Comparison of ENCODE assay signal across 8 mouse cellular contexts in the genomic region with DNA sequence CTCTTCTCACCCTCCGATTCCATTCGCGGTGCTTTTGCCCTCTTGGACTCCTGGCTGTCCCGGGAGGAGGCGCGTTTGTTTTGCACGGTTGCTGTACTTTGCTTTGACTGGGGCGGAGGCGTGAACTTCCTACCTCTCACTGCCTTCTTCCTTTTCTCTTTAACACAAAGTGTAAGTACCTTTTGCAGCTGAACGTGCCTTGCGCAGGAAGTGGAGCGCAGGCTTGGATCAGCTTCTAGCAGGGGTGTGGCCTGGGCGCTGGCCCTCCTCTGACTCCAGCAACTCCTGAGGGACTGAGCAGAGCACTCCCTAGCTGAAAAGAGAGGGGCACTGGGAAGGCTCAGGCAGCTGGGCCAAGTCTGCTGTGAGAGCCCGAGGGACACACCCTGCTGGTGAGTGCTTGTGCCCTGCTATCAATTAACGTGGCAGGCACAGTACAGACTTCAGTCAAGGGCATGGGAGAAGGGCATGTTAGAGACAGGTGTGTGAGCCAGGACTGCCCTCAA. TPM values are rescaled to one million over a fixed set of nuclear protein-coding genes. Genes with fewer than 3 reads are reported as not detected.
DNase-seq lines count a peak whose midpoint lies in the region; ATAC-seq and TF ChIP-seq lines count a peak whose summit lies in the region.

Gene Zc3h12d (plus strand): TSS at position 300 of the 506 bp plus-strand sequence.

- peak within 1 kb of the TSS; percentile 61 for H3K9ac ChIP-seq in embryonic facial prominence, embryonic 13.5 days
- H3K9ac ChIP-seq in hindbrain, embryonic 12.5 days: no peak within 1 kb of the TSS
- peak within 1 kb of the TSS; percentile 39 for H3K9ac ChIP-seq in limb, embryonic 13.5 days
- H3K9ac ChIP-seq in midbrain, embryonic 11.5 days (ENCODE audit: low read length): peak within 1 kb of the TSS; percentile 39; the same call in 1 of the 2 replicates
- peak within 1 kb of the TSS; percentile 27; the same call in 1 of the 2 replicates for H3K9ac ChIP-seq in stomach, postnatal 0 days (ENCODE audit: low read length)

- no peaks in the 10 kb centered on the region for H3K36me3 ChIP-seq in embryonic facial prominence, embryonic 13.5 days
- no peaks in the 10 kb centered on the region for H3K36me3 ChIP-seq in hindbrain, embryonic 12.5 days
- no peaks in the 10 kb centered on the region for H3K36me3 ChIP-seq in limb, embryonic 13.5 days
- no peaks in the 10 kb centered on the region for H3K36me3 ChIP-seq in midbrain, embryonic 11.5 days (ENCODE audit: control insufficient read depth, insufficient read depth, low read length)
- H3K36me3 ChIP-seq in stomach, postnatal 0 days (ENCODE audit: control insufficient read depth, insufficient read depth, low read length): no peaks in the 10 kb centered on the region

- peak within 1 kb of the TSS; percentile 60 for H3K4me2 ChIP-seq in embryonic facial prominence, embryonic 13.5 days
- H3K4me2 ChIP-seq in hindbrain, embryonic 12.5 days (replicated peaks): peak within 1 kb of the TSS; percentile 27
- peak within 1 kb of the TSS; percentile 63 for H3K4me2 ChIP-seq in limb, embryonic 13.5 days (replicated peaks)
- peak within 1 kb of the TSS; percentile 22; the same call in 1 of the 2 replicates for H3K4me2 ChIP-seq in midbrain, embryonic 11.5 days
- peak within 1 kb of the TSS; percentile 59 for H3K4me2 ChIP-seq in stomach, postnatal 0 days (replicated peaks; ENCODE audit: low read depth)

- no peak within 1 kb of the TSS for H3K27ac ChIP-seq in embryonic facial prominence, embryonic 13.5 days
- H3K27ac ChIP-seq in hindbrain, embryonic 12.5 days: no peak within 1 kb of the TSS
- H3K27ac ChIP-seq in limb, embryonic 13.5 days: no peak within 1 kb of the TSS
- no peak within 1 kb of the TSS for H3K27ac ChIP-seq in midbrain, embryonic 11.5 days (ENCODE audit: low read depth, low read length)
- 0 out of 2 replicates have a peak within 1 kb of the TSS, but pooled peaks have one; percentile 4 for H3K27ac ChIP-seq in stomach, postnatal 0 days (replicated peaks)

- H3K4me3 ChIP-seq in embryonic facial prominence, embryonic 13.5 days: peak within 1 kb of the TSS; percentile 34
- H3K4me3 ChIP-seq in hindbrain, embryonic 12.5 days: no peak within 1 kb of the TSS
- peak within 1 kb of the TSS; percentile 33 for H3K4me3 ChIP-seq in limb, embryonic 13.5 days
- H3K4me3 ChIP-seq in midbrain, embryonic 11.5 days (ENCODE audit: low read depth, low read length): no peak within 1 kb of the TSS
- peak within 1 kb of the TSS; percentile 24 for H3K4me3 ChIP-seq in stomach, postnatal 0 days (ENCODE audit: low read depth, low read length)

- 3% methylated on average over 15 of the region's 15 CpGs for WGBS in embryonic facial prominence, embryonic 13.5 days
- WGBS in hindbrain, embryonic 12.5 days: 6% methylated on average over 15 of the region's 15 CpGs
- 5% methylated on average over 15 of the region's 15 CpGs for WGBS in limb, embryonic 13.5 days
- 5% methylated on average over 15 of the region's 15 CpGs for WGBS in midbrain, embryonic 11.5 days
- 2% methylated on average over 15 of the region's 15 CpGs for WGBS in stomach, postnatal 0 days

- DNase-seq in ZHBTc4 (ENCODE audit: low read depth, low spot score): peak; percentile 65
- peak; percentile 83 for DNase-seq in midbrain, embryonic 11.5 days (ENCODE audit: low spot score, missing footprints)
- DNase-seq in stomach, postnatal 0 days (ENCODE audit: low spot score): peak; percentile 72
- no peak for DNase-seq in frontal cortex, postnatal 14 days (ENCODE audit: low spot score in 2 of 2)
- DNase-seq in urinary bladder, adult 2 months (ENCODE audit: low spot score): no peak

- no peak for TF ChIP-seq EP300 in stomach, postnatal 0 days (optimal IDR thresholded peaks at IDR 0.05)

- H3K27me3 ChIP-seq in embryonic facial prominence, embryonic 13.5 days: no peaks in the 10 kb centered on the region
- no peaks in the 10 kb centered on the region for H3K27me3 ChIP-seq in hindbrain, embryonic 12.5 days
- H3K27me3 ChIP-seq in limb, embryonic 13.5 days: 0 out of 2 replicates have a peak, but pooled peaks cover 3% of the 10 kb centered on the region
- no peaks in the 10 kb centered on the region for H3K27me3 ChIP-seq in midbrain, embryonic 11.5 days (ENCODE audit: control insufficient read depth, insufficient read depth, low read length)
- H3K27me3 ChIP-seq in stomach, postnatal 0 days (ENCODE audit: control insufficient read depth, insufficient read depth, low read length): no peaks in the 10 kb centered on the region

- no peak for ATAC-seq in embryonic facial prominence, embryonic 13.5 days (ENCODE audit: insufficient number of reproducible peaks, insufficient read depth, low FRiP score, low TSS enrichment, low read depth)
- ATAC-seq in hindbrain, embryonic 12.5 days (ENCODE audit: low FRiP score): peak; percentile 63; the same call in 1 of the 2 replicates
- ATAC-seq in limb, embryonic 13.5 days (ENCODE audit: low FRiP score, low read depth): peak; percentile 52
- ATAC-seq in midbrain, embryonic 11.5 days (ENCODE audit: low FRiP score): peak; percentile 58
- peak; percentile 88 for ATAC-seq in stomach, postnatal 0 days (ENCODE audit: low FRiP score, low TSS enrichment)

- TF ChIP-seq CTCF in stomach, postnatal 0 days (IDR thresholded peaks at IDR 0.05; ENCODE audit: low read depth): peak; percentile 32

- H3K4me1 ChIP-seq in embryonic facial prominence, embryonic 13.5 days: peaks cover 13% of the 10 kb centered on the region
- H3K4me1 ChIP-seq in hindbrain, embryonic 12.5 days: peaks cover 8% of the 10 kb centered on the region; the same call in 1 of the 2 replicates
- peaks cover 9% of the 10 kb centered on the region for H3K4me1 ChIP-seq in limb, embryonic 13.5 days
- H3K4me1 ChIP-seq in midbrain, embryonic 11.5 days (ENCODE audit: control insufficient read depth, insufficient read depth, low read length): no peaks in the 10 kb centered on the region; the same call in 1 of the 2 replicates
- H3K4me1 ChIP-seq in stomach, postnatal 0 days (replicated peaks; ENCODE audit: control insufficient read depth, insufficient read depth): 0 out of 2 replicates have a peak, but pooled peaks cover 3% of the 10 kb centered on the region

- H3K9me3 ChIP-seq in embryonic facial prominence, embryonic 13.5 days: no peaks in the 10 kb centered on the region
- H3K9me3 ChIP-seq in hindbrain, embryonic 12.5 days (replicated peaks): no peaks in the 10 kb centered on the region
- no peaks in the 10 kb centered on the region for H3K9me3 ChIP-seq in limb, embryonic 13.5 days
- H3K9me3 ChIP-seq in midbrain, embryonic 11.5 days (ENCODE audit: control insufficient read depth, low read length): no peaks in the 10 kb centered on the region
- no peaks in the 10 kb centered on the region for H3K9me3 ChIP-seq in stomach, postnatal 0 days (ENCODE audit: control insufficient read depth, low read length)

RNA-seq across cellular contexts. Expression of gene Zc3h12d, which starts in this region (rescaled TPM):
- 0.13 and 0.18 TPM in 2 replicates for polyA plus RNA-seq in embryonic facial prominence, embryonic 13.5 days (2015; fragmentation: Nextera tagmentation; extraction: Ambion mirVana)
- 0.19 and 0.25 TPM in 2 replicates for polyA plus RNA-seq in hindbrain, embryonic 12.5 days (2016; fragmentation: Nextera tagmentation; extraction: Ambion mirVana)
- 0.41 TPM in 2 replicates for polyA plus RNA-seq in limb, embryonic 13.5 days (2015; fragmentation: Nextera tagmentation; extraction: Ambion mirVana)
- polyA plus RNA-seq in midbrain, embryonic 11.5 days (2014; fragmentation: Nextera tagmentation; extraction: Ambion mirVana): not detected in 2 replicates
- 0.17 and 0.28 TPM in 2 replicates for polyA plus RNA-seq in stomach, postnatal 0 days (2015; fragmentation: Nextera tagmentation; extraction: Ambion mirVana)
- 0.28 and 0.44 TPM in 2 replicates for polyA plus RNA-seq in urinary bladder, adult 2 months (2012; rRNA removed)

Comparison
In these comparisons a context has a peak if more than half of its experiments do, and no peak if none do; other contexts are left out.
1. Peak in ATAC-seq and H3K4me2 ChIP-seq in hindbrain, embryonic 12.5 days; RNA of the gene not detected or under 1 TPM.
2. Peak in ATAC-seq, H3K4me3 ChIP-seq, H3K9ac ChIP-seq and H3K4me2 ChIP-seq in limb, embryonic 13.5 days; RNA of the gene not detected or under 1 TPM.
3. Peak in DNase-seq, ATAC-seq, H3K9ac ChIP-seq and H3K4me2 ChIP-seq in midbrain, embryonic 11.5 days; RNA of the gene not detected or under 1 TPM.
4. Peak in DNase-seq, ATAC-seq, H3K4me3 ChIP-seq, H3K27ac ChIP-seq, H3K9ac ChIP-seq and H3K4me2 ChIP-seq in stomach, postnatal 0 days; RNA of the gene not detected or under 1 TPM.